Mouse (Mus musculus): Measurements from ENCODE around the gene Hipk1.

GRCm38 (mm10) chr3:103831146-103831545 is 39.8 kb upstream of the Hipk1 start:
- TF ChIP-seq CTCF (IDR thresholded peaks at IDR 0.05) (no peak), EP300 (IDR thresholded peaks at IDR 0.05) (no peak)
